Mouse (Mus musculus) stomach, embryonic 15.5 days (tissue): ENCODE results near the gene Angel1. TPM values are rescaled to one million over a fixed set of nuclear protein-coding genes. Genes with fewer than 3 reads are reported as not detected.

Experiments used
- ATAC-seq: fragments of 200-750 bp; cut with Nextera tagmentation; 2 replicates; pipeline ENCODE4 v1.8.0; 2017; ENCODE audit warnings: low read depth, moderate number of reproducible peaks, moderate TSS enrichment; ENCODE audit not compliant: insufficient read depth, low FRiP score
- H3K27ac ChIP-seq: fragments of 300-500 bp; sonication (generic); 2 replicates; pipeline ENCODE4 v1.5.1; 2015; ENCODE audit warnings: mild to moderate bottlenecking, inconsistent platforms
- H3K27me3 ChIP-seq: fragments of 300-500 bp; sonication (generic); replicated peaks from 2 replicates; pipeline ENCODE4 v1.6.1; 2015; ENCODE audit warnings: inconsistent platforms
- H3K36me3 ChIP-seq: fragments of 300-500 bp; sonication (generic); 2 replicates; pipeline ENCODE4 v1.6.1; 2015; ENCODE audit warnings: inconsistent platforms
- H3K4me1 ChIP-seq: fragments of 300-500 bp; sonication (generic); 2 replicates; pipeline ENCODE4 v1.6.1; 2015; ENCODE audit warnings: inconsistent platforms
- H3K4me2 ChIP-seq: fragments of 300-500 bp; sonication (generic); 2 replicates; pipeline ENCODE4 v1.6.1; 2015; ENCODE audit warnings: mild to moderate bottlenecking, inconsistent platforms
- H3K4me3 ChIP-seq: fragments of 300-500 bp; sonication (generic); replicated peaks from 2 replicates; pipeline ENCODE4 v1.5.1; 2015; ENCODE audit warnings: inconsistent platforms
- H3K9ac ChIP-seq: fragments of 300-500 bp; sonication (generic); 2 replicates; pipeline ENCODE4 v1.6.1; 2015; ENCODE audit warnings: inconsistent platforms
- H3K9me3 ChIP-seq: fragments of 300-500 bp; sonication (generic); 2 replicates; pipeline ENCODE4 v1.6.1; 2016; ENCODE audit warnings: inconsistent platforms
- WGBS: fragments of 180-500 bp; shearing (Covaris S2); methylation state at CpG from one replicate; pipeline ENCODE4 v1.1.7; 2015; 5-methylcytosine and 5-hydroxymethylcytosine counted together
- polyA plus RNA-seq: library from polyadenylated mRNA; unstranded; fragments of >200 nt; fragmentation: Nextera tagmentation; extraction: Ambion mirVana; gene quantifications from 2 replicates; pipeline ENCODE4 v1.2.1, GENCODE M21; 2015

Gene Angel1
- polyA plus RNA-seq, 1 experiment from 2014 or later: 7.1 TPM

- Histone ChIP-seq H3K4me2 (no peak overlapping the region), H3K27ac (peak overlapping the region; percentile 28; the same call in 1 of the 2 replicates), H3K27me3 (no peaks in the 10 kb centered on the region), H3K4me1 (no peaks in the 10 kb centered on the region), H3K4me3 (no peak overlapping the region), H3K36me3 (no peaks in the 10 kb centered on the region), H3K9ac (no peak overlapping the region), H3K9me3 (no peaks in the 10 kb centered on the region)
- no peak; the same call in 1 of the 2 replicates for ATAC-seq
- 55% methylated on average over 13 of the region's 13 CpGs for WGBS
These were observed 39.5 kb downstream of the Angel1 start for GRCm38 (mm10) chr12:86686551-86687330.

- H3K4me3 ChIP-seq: no peak overlapping the region
- WGBS: 68% methylated on average over 9 of the region's 9 CpGs
- ATAC-seq: no peak
- no peaks in the 10 kb centered on the region for H3K36me3 ChIP-seq
- H3K27me3 ChIP-seq: no peaks in the 10 kb centered on the region
- no peak overlapping the region for H3K4me2 ChIP-seq
- H3K27ac ChIP-seq: no peak overlapping the region
- no peaks in the 10 kb centered on the region for H3K4me1 ChIP-seq
- H3K9me3 ChIP-seq: no peaks in the 10 kb centered on the region
- no peak overlapping the region for H3K9ac ChIP-seq
These were observed 41.0 kb downstream of the Angel1 start for GRCm38 (mm10) chr12:86685275-86685674.

- no peak overlapping the region for H3K4me2 ChIP-seq
- no peaks in the 10 kb centered on the region for H3K9me3 ChIP-seq
- WGBS: 67% methylated on average over 7 of the region's 7 CpGs
These were observed 42.6 kb downstream of the Angel1 start for GRCm38 (mm10) chr12:86683698-86684097.

GRCm38 (mm10) chr12:86682178-86682577 is 44.1 kb downstream of the Angel1 start:
- WGBS: 73% methylated on average over 8 of the region's 8 CpGs
- Histone ChIP-seq H3K4me2 (no peak overlapping the region), H3K9ac (no peak overlapping the region), H3K27me3 (no peaks in the 10 kb centered on the region), H3K27ac (no peak overlapping the region), H3K36me3 (no peaks in the 10 kb centered on the region), H3K4me3 (no peak overlapping the region), H3K9me3 (no peaks in the 10 kb centered on the region), H3K4me1 (peaks cover 7% of the 10 kb centered on the region)
- no peak for ATAC-seq

More at GRCm38 (mm10) chr12:86683698-86684097, 42.6 kb downstream of the Angel1 start:
- no peak overlapping the region for H3K4me3 ChIP-seq
- H3K27ac ChIP-seq: no peak overlapping the region
- H3K4me1 ChIP-seq: peaks cover 7% of the 10 kb centered on the region
- H3K27me3 ChIP-seq: no peaks in the 10 kb centered on the region
- no peak for ATAC-seq
- H3K36me3 ChIP-seq: no peaks in the 10 kb centered on the region
- no peak overlapping the region for H3K9ac ChIP-seq

GRCm38 (mm10) chr12:86681626-86682025 is 44.6 kb downstream of the Angel1 start:
- Histone ChIP-seq H3K9ac (no peak overlapping the region), H3K4me3 (no peak overlapping the region), H3K27me3 (peaks cover 3% of the 10 kb centered on the region; the same call in 1 of the 2 replicates), H3K36me3 (no peaks in the 10 kb centered on the region), H3K9me3 (no peaks in the 10 kb centered on the region), H3K27ac (no peak overlapping the region), H3K4me2 (no peak overlapping the region), H3K4me1 (peaks cover 7% of the 10 kb centered on the region)
- WGBS: 75% methylated on average over 9 of the region's 9 CpGs
- no peak for ATAC-seq

DNA sequence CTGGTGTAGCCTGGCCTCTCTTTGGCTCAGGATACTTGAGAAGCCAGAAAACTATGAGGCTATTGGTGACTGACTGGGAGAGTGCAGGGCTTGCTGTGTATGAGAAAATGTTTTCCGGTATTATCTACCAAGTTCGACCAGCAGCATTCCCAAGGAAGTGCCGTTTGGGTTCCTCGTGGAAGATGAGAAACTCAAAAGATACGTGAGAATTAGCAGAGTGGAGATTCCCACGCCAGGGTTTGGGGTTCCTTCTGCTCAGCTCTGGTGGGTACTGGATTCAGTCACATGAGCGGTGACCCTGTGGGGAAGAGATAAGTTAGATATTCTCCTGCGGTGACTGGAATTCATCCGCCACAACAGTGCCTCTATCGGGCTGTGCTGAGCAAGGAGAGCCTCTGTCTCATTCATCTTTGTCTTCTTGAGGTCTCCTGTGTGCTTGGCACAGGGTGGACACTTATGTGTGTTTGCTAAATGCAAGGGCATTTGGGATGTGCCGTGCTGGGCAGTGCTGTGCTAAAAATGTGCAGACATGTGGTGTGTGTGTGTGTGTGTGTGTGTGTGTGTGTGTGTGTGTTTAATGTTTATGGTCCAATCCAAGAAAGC is 45.6 kb downstream of the Angel1 start:
- 23% methylated on average over 11 of the region's 11 CpGs for WGBS

GRCm38 (mm10) chr12:86679991-86680491 is 46.2 kb downstream of the Angel1 start:
- H3K9ac ChIP-seq: no peak overlapping the region; the same call in 1 of the 2 replicates
- no peak overlapping the region for H3K27ac ChIP-seq

More for the DNA sequence above, 45.6 kb downstream of the Angel1 start:
- H3K27me3 ChIP-seq: peaks cover 4% of the 10 kb centered on the region; the same call in 1 of the 2 replicates
- H3K4me2 ChIP-seq: peak overlapping the region; percentile 100
- H3K9me3 ChIP-seq: no peaks in the 10 kb centered on the region
- no peak for ATAC-seq
- H3K9ac ChIP-seq: no peak overlapping the region; the same call in 1 of the 2 replicates
- peaks cover 7% of the 10 kb centered on the region for H3K4me1 ChIP-seq
- H3K4me3 ChIP-seq: peak overlapping the region; percentile 77
- no peaks in the 10 kb centered on the region for H3K36me3 ChIP-seq
- H3K27ac ChIP-seq: no peak overlapping the region

DNA sequence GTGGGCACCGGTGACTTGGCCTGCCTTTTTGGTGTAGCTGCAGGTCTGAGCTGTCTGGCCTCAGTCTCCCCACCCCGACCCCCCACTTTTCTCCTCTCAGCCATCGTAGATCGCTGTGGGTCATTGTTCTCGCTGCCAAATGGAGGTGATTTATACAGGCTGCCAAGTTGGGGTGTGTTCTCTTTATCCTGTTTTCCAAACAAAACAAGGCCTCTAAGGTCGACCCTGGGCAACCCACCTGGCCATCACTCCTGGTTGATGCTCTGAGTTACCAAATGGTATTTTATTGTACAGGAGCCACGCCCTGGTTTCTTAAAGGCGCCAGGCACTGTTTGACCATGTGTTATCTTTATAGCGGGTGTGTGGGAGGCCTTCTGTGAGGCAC is 46.7 kb downstream of the Angel1 start:
- peak overlapping the region; percentile 58; the same call in 1 of the 2 replicates for H3K9ac ChIP-seq
- ATAC-seq: 0 out of 2 replicates have a peak, but pooled peaks have one; percentile 8
- peak overlapping the region; percentile 77 for H3K4me3 ChIP-seq
- no peaks in the 10 kb centered on the region for H3K36me3 ChIP-seq
- peak overlapping the region; percentile 76; the same call in 1 of the 2 replicates for H3K27ac ChIP-seq
- H3K4me2 ChIP-seq: peak overlapping the region; percentile 100
- H3K27me3 ChIP-seq: peaks cover 4% of the 10 kb centered on the region; the same call in 1 of the 2 replicates
- H3K9me3 ChIP-seq: no peaks in the 10 kb centered on the region
- whole genome bisulfite sequencing: 1% methylated on average over 9 of the region's 9 CpGs
- peaks cover 7% of the 10 kb centered on the region for H3K4me1 ChIP-seq

More at GRCm38 (mm10) chr12:86679991-86680491, 46.2 kb downstream of the Angel1 start:
- Histone ChIP-seq H3K9me3 (no peaks in the 10 kb centered on the region), H3K27me3 (peaks cover 4% of the 10 kb centered on the region; the same call in 1 of the 2 replicates), H3K4me2 (peak overlapping the region; percentile 100), H3K36me3 (no peaks in the 10 kb centered on the region), H3K4me3 (peak overlapping the region; percentile 77), H3K4me1 (peaks cover 7% of the 10 kb centered on the region)
- ATAC-seq: no peak
- 25% methylated on average over 12 of the region's 12 CpGs for WGBS

- H3K4me2 ChIP-seq: peak within 1 kb of the TSS; percentile 100
- H3K27ac ChIP-seq: peak within 1 kb of the TSS; percentile 76
- peak within 1 kb of the TSS; percentile 58 for H3K9ac ChIP-seq
- under 1% methylated on average over 85 of the region's 94 CpGs for WGBS
- peak within 1 kb of the TSS; percentile 77 for H3K4me3 ChIP-seq
- no peaks in the 10 kb centered on the region for H3K36me3 ChIP-seq
- H3K9me3 ChIP-seq: no peaks in the 10 kb centered on the region
- peaks cover 7% of the 10 kb centered on the region for H3K4me1 ChIP-seq
- ATAC-seq: peak; percentile 56; the same call in 1 of the 2 replicates
- H3K27me3 ChIP-seq: peaks cover 4% of the 10 kb centered on the region; the same call in 1 of the 2 replicates
These were observed 47.4 kb downstream of the Angel1 start, which contains the start of gene Vash1 for GRCm38 (mm10) chr12:86678591-86679545. Gene Vash1, plus strand, starts transcription at chr12:86678700.

DNA sequence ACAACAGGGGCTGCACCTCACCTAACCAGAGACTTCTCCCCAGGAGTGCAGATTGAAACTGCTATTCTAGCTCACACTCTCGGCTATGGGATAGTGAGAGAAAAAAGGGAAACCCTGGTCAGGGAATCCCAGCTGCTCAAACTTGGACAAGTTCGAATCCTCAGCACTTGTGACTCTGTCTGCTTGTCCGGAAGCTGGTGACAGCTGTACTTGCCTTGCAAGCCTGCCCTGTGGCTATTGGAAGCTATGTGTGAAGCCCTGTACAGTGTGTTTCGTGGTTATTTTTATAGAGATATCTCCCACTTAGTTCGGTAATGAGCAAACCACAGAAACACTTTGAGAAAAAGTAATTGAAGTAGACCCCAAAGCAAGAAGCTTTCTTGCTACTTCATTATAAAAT is 53.8 kb downstream of the Angel1 start:
- no peak for ATAC-seq
- WGBS: 65% methylated on average over 5 of the region's 5 CpGs

DNA sequence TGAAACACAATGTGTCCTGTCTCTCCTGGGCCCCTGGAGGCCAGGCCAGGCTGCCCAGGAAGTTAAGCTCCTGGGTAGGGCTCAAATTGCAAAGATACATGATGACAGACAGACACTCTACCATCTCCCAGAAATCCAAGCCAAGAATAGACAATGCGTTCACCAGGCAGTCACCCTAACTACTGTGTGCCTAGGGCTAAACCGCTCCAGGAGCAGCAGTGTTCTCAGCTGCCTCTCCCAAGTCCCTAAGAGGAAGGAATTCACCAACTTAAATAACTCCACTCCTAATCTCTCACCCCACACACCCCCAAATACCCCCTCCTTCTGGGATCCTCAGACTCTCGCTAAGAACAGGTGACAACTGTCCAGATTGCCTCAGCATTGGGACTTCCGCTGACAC is 54.2 kb downstream of the Angel1 start:
- ATAC-seq: no peak
- H3K4me3 ChIP-seq: no peak overlapping the region
- no peaks in the 10 kb centered on the region for H3K4me1 ChIP-seq
- no peak overlapping the region for H3K9ac ChIP-seq
- no peaks in the 10 kb centered on the region for H3K36me3 ChIP-seq
- H3K27me3 ChIP-seq: peaks cover 4% of the 10 kb centered on the region; the same call in 1 of the 2 replicates
- H3K9me3 ChIP-seq: no peaks in the 10 kb centered on the region
- H3K27ac ChIP-seq: no peak overlapping the region
- H3K4me2 ChIP-seq: no peak overlapping the region
- 73% methylated on average over 4 of the region's 4 CpGs for WGBS

More for the DNA sequence above, 53.8 kb downstream of the Angel1 start:
- H3K4me1 ChIP-seq: no peaks in the 10 kb centered on the region
- H3K9ac ChIP-seq: no peak overlapping the region
- H3K27me3 ChIP-seq: peaks cover 4% of the 10 kb centered on the region; the same call in 1 of the 2 replicates
- H3K4me2 ChIP-seq: no peak overlapping the region
- H3K4me3 ChIP-seq: no peak overlapping the region
- no peaks in the 10 kb centered on the region for H3K9me3 ChIP-seq
- no peaks in the 10 kb centered on the region for H3K36me3 ChIP-seq
- no peak overlapping the region for H3K27ac ChIP-seq
